Mouse (Mus musculus) heart, postnatal 0 days (tissue): ENCODE results near the gene Uroc1.

Experiments used
- CTCF ChIP-seq: IDR thresholded peaks from 2 replicates; pipeline ENCODE4 v1.5.1; 2016; ENCODE audit warnings: antibody characterized with exemption, control low read depth, low read depth
- EP300 ChIP-seq: IDR thresholded peaks from 2 replicates; pipeline ENCODE4 v1.6.1; 2016; ENCODE audit warnings: antibody characterized with exemption, low read depth

DNA sequence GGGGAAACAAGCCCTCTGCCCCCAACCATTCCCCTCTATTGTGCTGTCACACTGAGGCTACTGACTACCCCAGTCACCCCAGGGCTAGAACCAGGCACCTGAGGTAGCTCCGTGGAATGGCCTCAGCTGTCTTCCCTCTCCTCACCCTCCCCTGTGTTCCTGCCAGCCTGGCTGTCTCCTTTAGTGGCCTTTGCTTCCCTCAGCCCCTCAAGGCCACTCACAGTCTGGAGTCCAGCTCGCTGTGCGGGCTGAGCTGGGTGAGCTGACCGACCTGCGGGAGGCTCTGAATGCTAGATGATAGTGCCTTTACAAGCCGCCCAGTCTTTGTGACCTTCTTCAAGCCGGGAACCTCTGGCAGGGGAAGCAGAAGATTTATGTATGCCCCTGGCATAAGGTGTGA lies 78.8 kb downstream of the Uroc1 start:
- TF ChIP-seq CTCF: no peak
- TF ChIP-seq EP300: no peak
